Mouse (Mus musculus): ENCODE data around the gene 1810037I17Rik. TPM values are rescaled to one million over a fixed set of nuclear protein-coding genes. Genes with fewer than 3 reads are reported as not detected.

The 1810037I17Rik gene
- 90.4 and 101 TPM in 2 replicates for polyA plus RNA-seq (2015; fragmentation: Nextera tagmentation; extraction: Ambion mirVana)

DNA sequence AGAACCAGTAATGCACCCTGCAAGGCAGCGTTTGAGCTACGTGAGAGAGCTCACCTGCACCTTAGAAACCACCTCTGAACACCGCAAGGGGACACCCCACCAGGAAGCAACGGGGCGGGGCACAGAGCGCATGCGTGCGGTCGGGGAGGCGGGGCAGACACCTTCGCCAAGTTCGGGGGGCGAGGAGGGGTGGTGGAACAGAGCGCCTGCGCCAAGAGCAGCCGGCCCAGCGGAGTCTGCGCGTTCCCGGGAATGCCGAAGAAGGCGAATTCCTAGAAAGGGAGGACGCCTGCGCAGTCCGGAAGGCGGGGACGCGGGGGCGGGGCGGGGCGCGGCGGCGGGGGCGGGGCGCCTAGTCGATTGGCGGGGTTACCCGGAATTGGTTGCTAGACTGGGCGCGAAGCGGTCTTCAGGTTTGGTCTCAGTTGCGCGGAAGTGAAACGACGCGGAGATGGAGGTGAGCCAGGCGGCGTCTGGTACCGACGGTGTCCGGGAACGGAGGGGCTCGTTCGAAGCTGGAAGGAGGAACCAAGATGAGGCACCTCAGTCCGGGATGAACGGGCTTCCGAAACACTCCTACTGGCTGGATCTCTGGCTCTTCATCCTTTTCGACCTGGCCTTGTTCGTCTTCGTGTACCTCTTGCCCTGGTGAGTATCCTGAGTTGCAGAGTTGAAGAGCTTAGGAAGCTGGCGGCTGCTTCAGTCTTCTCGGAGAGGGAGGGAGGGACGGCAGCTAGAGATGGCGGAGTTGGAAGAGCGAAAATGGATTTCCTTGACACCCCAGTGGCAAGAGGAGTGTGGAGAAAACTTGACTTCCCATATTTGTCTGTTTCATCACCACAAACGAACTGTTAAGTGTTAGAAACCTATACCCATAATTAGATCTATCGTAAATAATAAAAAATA, at the start of gene 1810037I17Rik:
1810037I17Rik (plus strand) TSS at position 195 of the 906 bp plus-strand sequence.
- peak within 1 kb of the TSS; percentile 84 for H3K27ac ChIP-seq (replicated peaks)
- H3K9ac ChIP-seq (replicated peaks), result peak within 1 kb of the TSS; percentile 67
- H3K4me1 ChIP-seq, result peaks cover 17% of the 10 kb centered on the region
- H3K27me3 ChIP-seq (replicated peaks), result no peaks in the 10 kb centered on the region
- peak within 1 kb of the TSS; percentile 58 for H3K4me3 ChIP-seq (replicated peaks)
- no peaks in the 10 kb centered on the region for H3K9me3 ChIP-seq (replicated peaks)
- peak; percentile 99 for ATAC-seq (ENCODE audit: low FRiP score)
- H3K36me3 ChIP-seq, result no peaks in the 10 kb centered on the region
- H3K4me2 ChIP-seq, result peak within 1 kb of the TSS; percentile 60
- WGBS, result 1% methylated on average over 62 of the region's 68 CpGs

GRCm38 (mm10) chr3:122876870-122877269, 47.1 kb upstream of the 1810037I17Rik start:
- Histone ChIP-seq H3K36me3 (no peaks in the 10 kb centered on the region), H3K27me3 (replicated peaks) (no peaks in the 10 kb centered on the region), H3K4me2 (no peak overlapping the region), H3K9ac (replicated peaks) (no peak overlapping the region), H3K9me3 (replicated peaks) (no peaks in the 10 kb centered on the region), H3K4me1 (no peaks in the 10 kb centered on the region), H3K27ac (replicated peaks) (no peak overlapping the region), H3K4me3 (replicated peaks) (no peak overlapping the region)
- ATAC-seq (ENCODE audit: low FRiP score), result no peak
- whole genome bisulfite sequencing, result 91% methylated on average over 2 of the region's 2 CpGs

GRCm38 (mm10) chr3:122877543-122877942, 46.5 kb upstream of the 1810037I17Rik start:
- no peak overlapping the region for H3K4me2 ChIP-seq
- H3K4me1 ChIP-seq, result no peaks in the 10 kb centered on the region
- no peak overlapping the region for H3K4me3 ChIP-seq (replicated peaks)
- no peaks in the 10 kb centered on the region for H3K27me3 ChIP-seq (replicated peaks)
- no peak for ATAC-seq (ENCODE audit: low FRiP score)
- H3K27ac ChIP-seq (replicated peaks), result no peak overlapping the region
- no peaks in the 10 kb centered on the region for H3K9me3 ChIP-seq (replicated peaks)
- 95% methylated on average over 3 of the region's 3 CpGs for WGBS
- H3K36me3 ChIP-seq, result no peaks in the 10 kb centered on the region
- H3K9ac ChIP-seq (replicated peaks), result no peak overlapping the region

GRCm38 (mm10) chr3:122878705-122879315, 45.2 kb upstream of the 1810037I17Rik start:
- no peaks in the 10 kb centered on the region for H3K4me1 ChIP-seq
- 90% methylated on average over 8 of the region's 8 CpGs for WGBS
- no peak overlapping the region for H3K4me2 ChIP-seq
- no peak overlapping the region for H3K9ac ChIP-seq (replicated peaks)
- H3K27ac ChIP-seq (replicated peaks), result no peak overlapping the region
- H3K9me3 ChIP-seq (replicated peaks), result no peaks in the 10 kb centered on the region
- H3K4me3 ChIP-seq (replicated peaks), result no peak overlapping the region
- no peaks in the 10 kb centered on the region for H3K36me3 ChIP-seq
- no peaks in the 10 kb centered on the region for H3K27me3 ChIP-seq (replicated peaks)
- ATAC-seq (ENCODE audit: low FRiP score), result no peak

DNA sequence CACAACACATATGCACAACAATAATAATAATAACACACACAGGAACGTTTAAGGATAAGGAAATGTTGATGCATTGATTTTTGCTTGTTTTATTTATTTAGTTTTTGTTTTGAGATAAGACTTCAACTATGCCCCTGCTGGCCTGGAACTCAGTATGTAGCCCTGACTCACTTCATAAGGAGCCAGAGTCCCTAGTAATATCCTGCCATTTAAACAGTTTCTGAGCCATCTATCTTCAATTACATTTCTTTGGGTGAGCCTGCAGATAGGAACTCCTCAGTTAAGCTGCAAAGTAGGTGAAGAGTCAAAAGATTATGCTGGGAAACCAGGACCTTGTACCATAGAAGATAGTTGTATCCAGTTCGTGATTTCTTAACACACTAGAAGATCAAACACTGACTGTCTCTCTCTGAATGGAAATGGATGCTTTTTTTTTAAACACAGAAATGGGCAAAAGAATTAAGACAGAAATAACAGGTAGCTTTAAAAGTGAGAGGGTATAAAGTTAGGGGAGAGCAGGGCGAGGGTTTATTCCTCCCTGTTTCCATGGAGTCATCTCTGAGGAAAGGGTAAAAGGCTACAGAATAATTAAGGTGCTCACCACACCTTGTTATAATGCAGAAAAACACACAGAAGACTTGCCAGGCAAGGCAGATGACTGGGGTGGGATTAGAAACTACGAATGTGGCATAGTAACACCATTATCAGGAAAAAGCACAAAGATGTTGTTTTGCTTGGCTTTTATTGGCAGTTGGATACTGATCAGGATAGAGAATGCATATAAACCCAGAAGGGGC, 36.3 kb upstream of the 1810037I17Rik start:
- no peaks in the 10 kb centered on the region for H3K9me3 ChIP-seq (replicated peaks)

GRCm38 (mm10) chr3:122888371-122888819, 35.6 kb upstream of the 1810037I17Rik start:
- H3K27me3 ChIP-seq (replicated peaks), result no peaks in the 10 kb centered on the region
- ATAC-seq (ENCODE audit: low FRiP score), result no peak
- H3K4me2 ChIP-seq, result no peak overlapping the region
- no peak overlapping the region for H3K9ac ChIP-seq (replicated peaks)
- H3K4me3 ChIP-seq (replicated peaks), result no peak overlapping the region
- 87% methylated on average over 5 of the region's 5 CpGs for WGBS
- H3K36me3 ChIP-seq, result no peaks in the 10 kb centered on the region
- H3K4me1 ChIP-seq, result no peaks in the 10 kb centered on the region
- no peaks in the 10 kb centered on the region for H3K9me3 ChIP-seq (replicated peaks)
- H3K27ac ChIP-seq (replicated peaks), result no peak overlapping the region

More for the DNA sequence above, 36.3 kb upstream of the 1810037I17Rik start:
- H3K9ac ChIP-seq (replicated peaks), result no peak overlapping the region
- H3K27ac ChIP-seq (replicated peaks), result no peak overlapping the region
- no peak overlapping the region for H3K4me2 ChIP-seq
- no peak overlapping the region for H3K4me3 ChIP-seq (replicated peaks)
- no peaks in the 10 kb centered on the region for H3K27me3 ChIP-seq (replicated peaks)
- H3K36me3 ChIP-seq, result no peaks in the 10 kb centered on the region
- no peaks in the 10 kb centered on the region for H3K4me1 ChIP-seq
- ATAC-seq (ENCODE audit: low FRiP score), result no peak
- 82% methylated on average over 4 of the region's 4 CpGs for WGBS

DNA sequence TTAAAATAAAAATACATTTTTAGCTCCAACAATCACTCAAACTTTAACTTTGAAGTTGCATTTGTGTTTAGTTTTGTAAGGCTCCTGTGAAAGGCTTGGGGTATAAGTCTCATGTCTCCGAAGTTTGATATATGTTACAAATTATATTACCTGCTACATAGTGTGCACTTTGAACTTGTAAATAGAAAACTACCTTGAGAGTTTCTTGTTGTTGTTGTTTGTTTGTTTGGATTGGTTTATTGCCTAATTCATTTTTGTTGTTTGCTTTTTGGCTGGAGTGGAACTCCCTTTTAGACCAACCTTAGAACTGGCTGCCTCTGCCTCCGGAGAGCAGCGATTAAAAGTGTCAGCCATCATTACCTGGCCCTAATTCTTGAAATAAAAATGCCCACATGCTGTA, 29.2 kb upstream of the 1810037I17Rik start, which contains the start of gene Fabp2:
Fabp2 (plus strand) TSS at position 301 of the 400 bp plus-strand sequence.
- H3K4me3 ChIP-seq (replicated peaks), result no peak within 1 kb of the TSS
- H3K27ac ChIP-seq (replicated peaks), result no peak within 1 kb of the TSS
- no peaks in the 10 kb centered on the region for H3K4me1 ChIP-seq
- no peak within 1 kb of the TSS for H3K4me2 ChIP-seq
- no peaks in the 10 kb centered on the region for H3K36me3 ChIP-seq
- WGBS, result 94% methylated on average over 3 of the region's 3 CpGs
- ATAC-seq (ENCODE audit: low FRiP score), result no peak
- H3K27me3 ChIP-seq (replicated peaks), result no peaks in the 10 kb centered on the region
- H3K9ac ChIP-seq (replicated peaks), result no peak within 1 kb of the TSS
- H3K9me3 ChIP-seq (replicated peaks), result no peaks in the 10 kb centered on the region

GRCm38 (mm10) chr3:122895189-122895731, 28.7 kb upstream of the 1810037I17Rik start:
- 88% methylated on average over 11 of the region's 11 CpGs for WGBS
- ATAC-seq (ENCODE audit: low FRiP score), result no peak

DNA sequence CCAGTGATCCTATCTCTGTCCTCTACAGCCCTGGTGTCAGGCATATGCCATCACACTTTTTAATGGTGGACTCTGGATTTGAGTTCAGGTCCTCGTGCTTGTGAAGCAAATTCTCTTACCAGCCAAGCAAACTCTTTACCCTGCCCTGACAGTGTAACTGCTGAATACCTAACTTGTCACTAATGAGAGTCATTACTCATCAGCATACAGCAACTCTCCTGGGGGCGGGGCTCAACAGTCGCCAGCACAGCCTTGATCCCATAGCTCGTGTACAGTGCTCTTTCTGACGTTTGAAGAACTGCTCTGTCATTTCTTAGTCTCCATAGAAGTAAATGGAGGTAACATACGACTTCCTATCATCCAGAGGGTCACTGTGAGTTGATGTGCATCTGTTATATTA, 25.7 kb upstream of the 1810037I17Rik start:
- Histone ChIP-seq H3K27ac (replicated peaks) (no peak overlapping the region), H3K4me2 (no peak overlapping the region), H3K4me3 (replicated peaks) (no peak overlapping the region), H3K27me3 (replicated peaks) (no peaks in the 10 kb centered on the region), H3K9ac (replicated peaks) (no peak overlapping the region), H3K4me1 (no peaks in the 10 kb centered on the region), H3K9me3 (replicated peaks) (no peaks in the 10 kb centered on the region), H3K36me3 (no peaks in the 10 kb centered on the region)
- 55% methylated on average over 6 of the region's 6 CpGs for WGBS
- ATAC-seq (ENCODE audit: low FRiP score), result no peak

More at GRCm38 (mm10) chr3:122895189-122895731, 28.7 kb upstream of the 1810037I17Rik start:
- Histone ChIP-seq H3K4me3 (replicated peaks) (no peak overlapping the region), H3K9me3 (replicated peaks) (no peaks in the 10 kb centered on the region), H3K4me1 (no peaks in the 10 kb centered on the region), H3K4me2 (no peak overlapping the region), H3K9ac (replicated peaks) (no peak overlapping the region), H3K27me3 (replicated peaks) (no peaks in the 10 kb centered on the region), H3K36me3 (no peaks in the 10 kb centered on the region), H3K27ac (replicated peaks) (no peak overlapping the region)

DNA sequence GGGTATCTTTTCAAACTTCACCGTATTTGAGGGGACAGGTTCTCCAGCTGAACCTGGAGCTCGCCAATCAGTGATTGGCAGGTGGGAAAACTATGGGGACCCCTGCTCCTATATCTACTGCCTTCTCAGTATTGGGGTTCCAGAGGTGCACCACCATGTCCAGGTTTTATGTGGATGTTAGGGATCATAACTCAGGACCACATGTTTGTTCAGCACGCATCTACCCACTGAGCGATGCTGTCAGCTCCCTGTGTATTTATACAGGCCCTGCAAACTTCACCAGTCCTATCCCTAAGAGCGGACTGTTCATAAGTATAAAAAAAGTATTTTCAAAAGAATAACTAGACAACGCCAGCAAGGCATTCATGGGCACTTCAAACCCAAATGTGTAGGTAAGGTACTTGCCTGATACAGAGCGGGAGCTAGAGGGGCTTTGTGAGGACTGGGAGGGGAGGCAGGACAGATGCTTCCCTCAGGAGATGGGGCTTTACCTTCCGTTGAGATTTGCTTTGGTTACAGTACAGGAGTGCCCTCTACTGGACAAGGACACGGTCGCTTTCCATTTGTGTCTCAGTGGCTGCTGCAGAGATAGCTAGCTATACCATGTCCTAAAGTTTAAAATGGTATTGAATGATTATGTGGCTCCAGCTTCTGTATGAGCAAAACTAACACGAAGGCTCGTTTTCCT, 20.1 kb upstream of the 1810037I17Rik start:
- H3K27me3 ChIP-seq (replicated peaks), result no peaks in the 10 kb centered on the region
- H3K9me3 ChIP-seq (replicated peaks), result no peaks in the 10 kb centered on the region
- no peak overlapping the region for H3K4me3 ChIP-seq (replicated peaks)
- H3K27ac ChIP-seq (replicated peaks), result no peak overlapping the region
- H3K4me1 ChIP-seq, result no peaks in the 10 kb centered on the region
- WGBS, result 46% methylated on average over 12 of the region's 12 CpGs
- no peak overlapping the region for H3K4me2 ChIP-seq
- ATAC-seq (ENCODE audit: low FRiP score), result peak; percentile 35; the same call in 1 of the 2 replicates
- no peak overlapping the region for H3K9ac ChIP-seq (replicated peaks)
- no peaks in the 10 kb centered on the region for H3K36me3 ChIP-seq

- Histone ChIP-seq H3K4me2 (no peak overlapping the region), H3K4me1 (no peaks in the 10 kb centered on the region), H3K9ac (replicated peaks) (no peak overlapping the region), H3K4me3 (replicated peaks) (no peak overlapping the region), H3K27me3 (replicated peaks) (no peaks in the 10 kb centered on the region), H3K9me3 (replicated peaks) (no peaks in the 10 kb centered on the region), H3K36me3 (no peaks in the 10 kb centered on the region), H3K27ac (replicated peaks) (no peak overlapping the region)
- ATAC-seq (ENCODE audit: low FRiP score), result no peak
- 86% methylated on average over 2 of the region's 2 CpGs for WGBS
These were observed 16.2 kb upstream of the 1810037I17Rik start for GRCm38 (mm10) chr3:122907841-122908240.

Data from neural tube, embryonic 15.5 days (tissue).